Mouse (Mus musculus): ENCODE data around the gene Sec11a. TPM values are rescaled to one million over a fixed set of nuclear protein-coding genes. Genes with fewer than 3 reads are reported as not detected.

The Sec11a gene
- polyA plus RNA-seq (2015; fragmentation: Nextera tagmentation; extraction: Ambion mirVana): 251 and 256 TPM in 2 replicates

DNA sequence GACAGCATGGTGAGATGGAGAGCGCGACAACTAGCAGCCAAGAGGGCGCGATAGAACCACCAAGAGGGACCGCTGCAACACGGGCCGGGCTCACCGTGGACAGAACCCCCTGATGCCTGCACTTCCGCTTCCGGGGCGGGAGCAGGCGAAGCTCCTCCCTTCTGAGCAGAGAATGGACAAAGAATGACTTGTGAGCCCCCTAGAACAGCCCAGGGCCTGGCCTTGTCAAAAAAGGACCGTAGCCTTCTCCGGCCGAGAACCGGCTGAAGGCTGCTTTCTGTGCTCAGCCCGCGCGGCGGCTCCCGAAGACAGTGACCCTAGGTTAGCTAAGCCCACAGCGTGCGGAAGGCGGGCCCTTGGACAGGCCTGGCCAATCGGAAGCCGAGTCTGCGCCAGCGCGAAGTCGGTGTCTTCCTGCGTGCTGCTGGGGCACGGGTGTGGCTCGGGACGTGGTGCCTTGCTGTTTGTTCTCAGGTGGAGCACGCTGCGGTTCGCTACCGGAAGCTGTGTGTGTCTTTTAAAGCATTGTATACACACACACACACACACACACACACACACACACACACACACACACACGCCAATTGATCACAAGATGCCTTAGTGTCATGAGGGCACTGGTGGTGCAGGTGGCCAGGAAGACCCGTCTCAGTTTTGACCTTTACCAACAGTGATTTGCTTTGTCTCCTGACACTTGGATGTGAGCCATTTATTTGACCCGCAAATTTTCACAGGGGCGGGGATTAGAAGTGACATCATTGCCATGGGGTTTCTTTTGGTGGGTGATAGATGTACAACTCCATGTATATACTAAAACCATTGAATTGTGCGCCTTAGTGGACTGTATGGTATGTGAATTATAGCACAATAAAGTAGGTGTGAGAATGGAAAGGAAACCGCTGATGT, at the start of gene Sec11a:
Gene Sec11a (minus strand): TSS at position 336 of the 906 bp plus-strand sequence.
- H3K9ac ChIP-seq: peak within 1 kb of the TSS; percentile 92
- 2% methylated on average over 44 of the region's 44 CpGs for WGBS

DNA sequence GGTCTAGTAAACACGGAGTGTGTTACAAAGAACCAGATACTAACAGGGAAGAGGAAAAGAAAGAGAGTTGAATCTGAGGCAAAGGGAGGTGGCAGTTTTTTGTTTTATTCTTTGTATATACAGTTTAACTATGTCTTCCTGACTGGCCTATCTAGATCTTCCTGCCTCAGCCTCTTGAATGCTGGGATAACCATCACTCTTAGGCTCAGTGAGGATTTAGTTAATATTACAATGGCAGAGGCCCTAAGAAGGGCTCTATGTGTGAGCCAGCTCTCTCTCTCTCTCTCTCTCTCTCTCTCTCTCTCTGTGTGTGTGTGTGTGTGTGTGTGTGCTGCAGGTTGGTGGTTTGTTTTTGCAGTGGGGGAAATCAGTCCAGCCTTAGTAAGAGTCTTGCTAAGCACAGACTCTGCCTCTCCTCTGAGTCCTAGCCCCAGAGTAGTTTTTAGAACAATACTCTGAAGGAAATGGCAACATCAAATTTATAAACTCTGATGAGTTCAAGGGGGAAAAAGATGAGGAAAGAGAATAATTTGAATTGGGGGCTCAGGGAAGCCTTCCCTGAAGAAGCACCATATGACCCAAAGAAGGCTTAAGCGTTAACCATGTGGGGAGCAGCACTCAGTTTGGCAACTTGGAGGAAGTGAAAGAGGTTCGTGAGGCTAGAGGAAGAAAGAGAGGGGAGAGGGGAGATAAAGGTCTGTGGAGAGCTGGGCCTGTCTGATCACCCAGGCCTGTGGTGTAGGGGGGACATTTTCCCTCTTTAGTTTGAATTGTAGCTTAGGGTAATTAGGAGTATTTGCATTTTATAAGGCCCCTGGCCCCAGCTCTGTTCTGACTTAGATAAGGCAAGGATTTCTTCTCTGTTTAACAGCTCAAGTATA, 47.9 kb upstream of the Sec11a start:
- Histone ChIP-seq H3K4me1 (peaks cover 41% of the 10 kb centered on the region), H3K27ac (no peak overlapping the region), H3K9me3 (no peaks in the 10 kb centered on the region), H3K27me3 (no peaks in the 10 kb centered on the region), H3K36me3 (no peaks in the 10 kb centered on the region), H3K4me2 (replicated peaks) (peak overlapping the region; percentile 92), H3K4me3 (peak overlapping the region; percentile 92; the same call in 1 of the 2 replicates), H3K9ac (no peak overlapping the region)
- WGBS: 54% methylated on average over 3 of the region's 3 CpGs
- ATAC-seq (ENCODE audit: low FRiP score, low read depth): no peak

More for the DNA sequence above, at the start of gene Sec11a:
- peak within 1 kb of the TSS; percentile 84 for H3K4me2 ChIP-seq (replicated peaks)
- H3K9me3 ChIP-seq: no peaks in the 10 kb centered on the region
- ATAC-seq (ENCODE audit: low FRiP score, low read depth): peak; percentile 100
- H3K27me3 ChIP-seq: no peaks in the 10 kb centered on the region
- H3K27ac ChIP-seq: peak within 1 kb of the TSS; percentile 90
- H3K36me3 ChIP-seq: peaks cover 15% of the 10 kb centered on the region
- peaks cover 24% of the 10 kb centered on the region for H3K4me1 ChIP-seq
- H3K4me3 ChIP-seq: peak within 1 kb of the TSS; percentile 93

DNA sequence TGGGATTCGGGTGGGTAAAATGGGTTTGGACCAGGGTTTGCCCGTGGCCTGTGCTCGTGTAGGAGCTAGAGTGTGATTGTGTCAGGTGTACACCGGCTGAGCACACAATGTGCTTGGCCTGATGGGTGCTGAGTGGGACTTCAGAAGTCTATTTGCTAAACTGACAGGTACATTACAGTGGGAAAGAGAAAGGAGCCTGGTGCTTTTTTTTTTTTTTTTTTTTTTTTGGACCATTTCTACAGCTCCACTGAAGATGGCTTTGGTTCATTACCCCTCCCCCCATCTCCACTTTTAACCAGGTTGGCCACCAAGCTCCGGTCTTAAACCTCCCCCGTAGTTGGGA, 47.1 kb upstream of the Sec11a start:
- H3K4me2 ChIP-seq (replicated peaks): peak overlapping the region; percentile 92
- no peak overlapping the region for H3K27ac ChIP-seq
- H3K4me1 ChIP-seq: peaks cover 41% of the 10 kb centered on the region
- no peak for ATAC-seq (ENCODE audit: low FRiP score, low read depth)
- H3K9ac ChIP-seq: peak overlapping the region; percentile 96
- H3K27me3 ChIP-seq: no peaks in the 10 kb centered on the region
- H3K9me3 ChIP-seq: no peaks in the 10 kb centered on the region
- H3K4me3 ChIP-seq: peak overlapping the region; percentile 92
- 25% methylated on average over 6 of the region's 6 CpGs for WGBS
- no peaks in the 10 kb centered on the region for H3K36me3 ChIP-seq

DNA sequence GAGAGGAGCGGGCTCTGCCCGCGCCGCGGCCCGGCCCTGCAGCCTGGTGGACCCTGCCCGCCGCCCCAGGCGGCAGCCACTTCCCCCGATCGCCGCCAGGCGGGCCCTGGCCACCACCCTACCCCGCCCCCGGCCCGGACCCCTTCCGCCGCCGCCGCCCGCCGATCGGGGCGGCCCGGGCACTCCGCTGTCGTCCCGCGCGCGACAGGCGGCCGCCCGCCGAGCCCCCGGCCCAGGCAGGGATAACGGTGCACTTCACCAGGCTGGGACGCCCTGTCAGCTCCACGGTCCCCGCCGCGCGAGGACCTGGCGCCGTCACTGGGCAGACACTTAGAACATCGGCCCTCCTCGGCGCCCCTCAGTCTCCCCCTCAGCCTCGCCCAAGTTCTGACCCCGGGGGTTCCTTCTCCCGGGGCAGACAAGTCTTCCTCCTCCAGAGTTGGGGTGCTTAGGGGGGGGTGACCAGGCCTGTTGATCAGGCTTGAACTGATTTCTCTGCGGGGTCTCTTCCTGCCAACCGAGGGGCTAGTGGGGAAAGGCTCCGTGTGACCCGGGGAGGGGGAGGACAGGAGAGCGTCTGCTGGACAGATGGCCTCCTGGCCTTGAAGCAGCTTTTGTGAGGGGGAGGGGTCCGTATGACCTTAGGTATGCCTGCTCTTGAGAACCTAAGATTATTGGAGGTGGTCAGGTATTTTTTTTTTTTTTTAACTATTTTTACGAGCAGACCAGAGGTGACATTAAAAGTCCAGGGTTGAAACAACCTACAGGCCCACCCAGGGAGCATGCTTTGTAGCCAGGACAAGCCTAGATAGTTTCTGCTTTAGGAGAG, 46.5 kb upstream of the Sec11a start:
- WGBS: under 1% methylated on average over 32 of the region's 58 CpGs
- no peaks in the 10 kb centered on the region for H3K27me3 ChIP-seq
- ATAC-seq (ENCODE audit: low FRiP score, low read depth): peak; percentile 84

DNA sequence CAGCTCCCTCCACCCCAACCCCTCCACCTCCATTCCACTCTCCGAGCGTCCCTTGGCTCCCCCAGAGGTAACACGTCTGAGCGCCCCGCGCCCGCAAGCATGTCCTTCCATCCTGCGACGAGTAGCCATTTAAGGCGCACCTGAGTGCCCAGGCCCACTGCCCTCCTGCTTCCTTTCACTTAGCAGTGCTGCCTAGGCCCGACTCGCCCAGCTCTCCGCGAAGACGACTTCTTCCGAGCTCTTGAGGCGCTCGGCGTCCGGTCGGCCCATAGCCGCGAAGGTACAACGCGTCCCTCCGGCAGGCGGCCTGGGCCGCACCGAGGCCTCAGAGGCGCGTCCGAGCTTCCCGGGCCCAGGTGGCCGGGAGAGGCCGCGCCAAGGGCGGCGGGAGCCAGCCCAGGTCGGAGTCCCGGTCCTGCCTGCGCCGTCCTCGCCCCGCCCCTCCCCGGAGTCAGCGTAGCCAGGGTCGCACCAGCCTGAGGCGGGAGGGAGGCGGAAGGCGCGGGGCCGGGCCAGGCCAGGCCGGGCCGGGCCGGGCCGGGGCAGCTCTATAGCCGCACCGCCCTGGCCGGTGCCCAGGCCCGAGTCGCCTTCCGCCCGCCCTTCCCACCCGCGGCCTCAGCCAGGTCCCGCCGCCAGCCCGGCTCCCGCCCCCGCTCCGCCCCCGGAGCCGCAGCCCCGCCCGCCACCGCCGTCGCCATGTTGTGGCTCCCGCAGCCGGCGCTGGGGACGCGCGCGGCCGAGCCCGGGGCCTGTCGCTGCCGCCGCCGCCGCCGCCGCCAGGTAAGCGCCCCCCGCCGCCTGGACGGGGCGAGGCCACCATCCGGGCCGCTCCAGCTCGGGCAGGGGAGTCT, 45.6 kb upstream of the Sec11a start, which contains the start of gene Zfp592:
Gene Zfp592 (plus strand): TSS at position 702 of the 854 bp plus-strand sequence.
- under 1% methylated on average over 71 of the region's 102 CpGs for WGBS
- H3K36me3 ChIP-seq: no peaks in the 10 kb centered on the region
- ATAC-seq (ENCODE audit: low FRiP score, low read depth): peak; percentile 91
- H3K27me3 ChIP-seq: no peaks in the 10 kb centered on the region
- peak within 1 kb of the TSS; percentile 97 for H3K27ac ChIP-seq
- peaks cover 41% of the 10 kb centered on the region for H3K4me1 ChIP-seq
- H3K9me3 ChIP-seq: no peaks in the 10 kb centered on the region
- H3K4me3 ChIP-seq: peak within 1 kb of the TSS; percentile 92
- H3K4me2 ChIP-seq (replicated peaks): peak within 1 kb of the TSS; percentile 92
- peak within 1 kb of the TSS; percentile 96 for H3K9ac ChIP-seq

More for the DNA sequence above, 46.5 kb upstream of the Sec11a start:
- Histone ChIP-seq H3K9ac (peak overlapping the region; percentile 96), H3K9me3 (no peaks in the 10 kb centered on the region), H3K4me1 (peaks cover 41% of the 10 kb centered on the region), H3K27ac (peak overlapping the region; percentile 97), H3K4me2 (replicated peaks) (peak overlapping the region; percentile 92), H3K36me3 (no peaks in the 10 kb centered on the region), H3K4me3 (peak overlapping the region; percentile 92)

DNA sequence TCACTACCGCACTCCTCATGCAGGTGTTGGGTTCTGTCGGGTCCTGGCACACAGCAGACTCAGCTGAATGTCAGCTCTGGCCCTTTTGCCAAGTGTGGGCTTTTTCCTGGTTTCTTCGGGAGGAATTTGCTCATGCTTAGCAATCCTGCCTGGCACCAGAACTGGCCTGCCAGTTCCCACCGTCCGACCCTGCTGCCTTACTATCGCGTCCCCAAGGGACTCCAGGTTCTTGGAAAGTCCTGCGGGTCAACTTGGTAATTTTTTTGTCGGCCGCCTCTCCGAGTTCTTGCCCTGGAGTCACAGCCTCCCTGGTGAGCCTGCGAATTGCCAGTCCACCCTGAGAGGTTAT, 45.0 kb upstream of the Sec11a start:
- no peaks in the 10 kb centered on the region for H3K36me3 ChIP-seq
- H3K4me1 ChIP-seq: peaks cover 40% of the 10 kb centered on the region
- 1% methylated on average over 12 of the region's 12 CpGs for WGBS
- H3K9ac ChIP-seq: peak overlapping the region; percentile 96
- no peaks in the 10 kb centered on the region for H3K27me3 ChIP-seq
- peak overlapping the region; percentile 92 for H3K4me2 ChIP-seq (replicated peaks)
- peak overlapping the region; percentile 97 for H3K27ac ChIP-seq
- no peaks in the 10 kb centered on the region for H3K9me3 ChIP-seq
- H3K4me3 ChIP-seq: peak overlapping the region; percentile 92
- ATAC-seq (ENCODE audit: low FRiP score, low read depth): no peak

DNA sequence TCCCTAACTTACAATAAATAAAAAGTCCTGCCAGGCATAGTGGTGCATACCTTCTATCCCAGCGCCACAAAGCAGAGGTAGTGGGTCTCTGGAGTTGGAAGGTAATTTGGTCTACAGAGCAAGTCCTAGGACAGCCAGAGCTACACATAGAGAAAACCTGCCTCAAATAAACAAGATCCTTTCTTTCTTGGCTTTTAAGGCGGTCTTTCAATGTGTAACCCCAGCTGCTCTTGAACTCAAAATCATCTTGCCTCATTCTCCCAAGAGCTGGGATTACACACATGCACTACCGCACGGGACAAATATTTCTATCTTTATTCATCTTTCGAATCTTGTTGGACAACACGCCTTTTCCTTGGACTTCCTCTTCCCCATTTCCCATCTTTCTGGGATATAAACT, 44.5 kb upstream of the Sec11a start:
- Histone ChIP-seq H3K4me1 (peaks cover 36% of the 10 kb centered on the region), H3K9ac (peak overlapping the region; percentile 96), H3K4me2 (replicated peaks) (peak overlapping the region; percentile 92), H3K4me3 (peak overlapping the region; percentile 92), H3K27ac (peak overlapping the region; percentile 97), H3K27me3 (no peaks in the 10 kb centered on the region), H3K36me3 (no peaks in the 10 kb centered on the region), H3K9me3 (no peaks in the 10 kb centered on the region)
- 74% methylated on average over 6 of the region's 6 CpGs for WGBS
- ATAC-seq (ENCODE audit: low FRiP score, low read depth): no peak

DNA sequence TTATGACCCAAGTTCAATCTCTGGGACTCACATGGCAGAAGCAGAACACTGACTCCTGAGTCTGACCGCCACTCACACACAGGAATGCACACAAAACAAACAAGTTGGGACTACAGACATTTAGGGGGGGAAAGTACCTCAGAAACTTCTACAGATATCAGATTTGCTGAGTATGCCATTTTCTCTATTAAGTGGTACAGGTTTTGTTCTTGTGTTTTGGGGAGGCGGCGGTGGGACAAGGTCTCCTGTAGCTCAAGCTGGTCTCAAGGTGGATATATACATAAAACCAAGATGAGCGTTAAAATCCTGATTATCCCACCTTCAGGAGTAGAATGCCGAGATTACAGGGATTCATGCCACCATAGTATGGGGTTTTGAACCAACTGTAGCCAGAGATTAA, 44.0 kb upstream of the Sec11a start:
- peak overlapping the region; percentile 96; the same call in 1 of the 2 replicates for H3K9ac ChIP-seq

DNA sequence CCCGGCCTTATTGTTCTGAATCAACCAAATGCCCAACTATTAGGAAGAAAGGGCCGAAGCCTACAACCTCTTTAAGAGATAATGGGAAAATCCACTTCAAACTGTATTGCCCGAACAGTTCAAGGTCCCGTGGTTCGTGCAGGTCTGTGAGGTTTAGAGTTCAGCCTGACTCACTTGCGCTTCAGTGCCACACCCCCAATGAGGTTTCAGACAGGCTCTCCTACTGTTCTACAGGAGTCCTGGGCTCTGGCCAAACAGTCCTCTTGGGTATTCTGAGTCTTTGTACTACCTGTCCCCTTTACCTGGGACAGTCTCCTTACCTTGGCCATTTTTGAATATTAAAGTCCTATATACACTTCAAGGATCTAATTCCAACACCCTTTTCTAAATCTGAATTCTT, 42.7 kb upstream of the Sec11a start:
- H3K9ac ChIP-seq: no peak overlapping the region
- no peaks in the 10 kb centered on the region for H3K9me3 ChIP-seq
- H3K36me3 ChIP-seq: no peaks in the 10 kb centered on the region
- H3K27me3 ChIP-seq: no peaks in the 10 kb centered on the region
- H3K4me3 ChIP-seq: no peak overlapping the region
- no peak overlapping the region for H3K27ac ChIP-seq
- no peak for ATAC-seq (ENCODE audit: low FRiP score, low read depth)
- H3K4me2 ChIP-seq (replicated peaks): no peak overlapping the region
- H3K4me1 ChIP-seq: peaks cover 26% of the 10 kb centered on the region
- 94% methylated on average over 6 of the region's 6 CpGs for WGBS

More for the DNA sequence above, 44.0 kb upstream of the Sec11a start:
- no peak overlapping the region for H3K27ac ChIP-seq
- H3K4me3 ChIP-seq: peak overlapping the region; percentile 92
- H3K4me1 ChIP-seq: peaks cover 36% of the 10 kb centered on the region
- H3K4me2 ChIP-seq (replicated peaks): peak overlapping the region; percentile 92
- H3K9me3 ChIP-seq: no peaks in the 10 kb centered on the region
- H3K36me3 ChIP-seq: no peaks in the 10 kb centered on the region
- WGBS: 96% methylated on average over 5 of the region's 5 CpGs
- no peaks in the 10 kb centered on the region for H3K27me3 ChIP-seq
- ATAC-seq (ENCODE audit: low FRiP score, low read depth): no peak

DNA sequence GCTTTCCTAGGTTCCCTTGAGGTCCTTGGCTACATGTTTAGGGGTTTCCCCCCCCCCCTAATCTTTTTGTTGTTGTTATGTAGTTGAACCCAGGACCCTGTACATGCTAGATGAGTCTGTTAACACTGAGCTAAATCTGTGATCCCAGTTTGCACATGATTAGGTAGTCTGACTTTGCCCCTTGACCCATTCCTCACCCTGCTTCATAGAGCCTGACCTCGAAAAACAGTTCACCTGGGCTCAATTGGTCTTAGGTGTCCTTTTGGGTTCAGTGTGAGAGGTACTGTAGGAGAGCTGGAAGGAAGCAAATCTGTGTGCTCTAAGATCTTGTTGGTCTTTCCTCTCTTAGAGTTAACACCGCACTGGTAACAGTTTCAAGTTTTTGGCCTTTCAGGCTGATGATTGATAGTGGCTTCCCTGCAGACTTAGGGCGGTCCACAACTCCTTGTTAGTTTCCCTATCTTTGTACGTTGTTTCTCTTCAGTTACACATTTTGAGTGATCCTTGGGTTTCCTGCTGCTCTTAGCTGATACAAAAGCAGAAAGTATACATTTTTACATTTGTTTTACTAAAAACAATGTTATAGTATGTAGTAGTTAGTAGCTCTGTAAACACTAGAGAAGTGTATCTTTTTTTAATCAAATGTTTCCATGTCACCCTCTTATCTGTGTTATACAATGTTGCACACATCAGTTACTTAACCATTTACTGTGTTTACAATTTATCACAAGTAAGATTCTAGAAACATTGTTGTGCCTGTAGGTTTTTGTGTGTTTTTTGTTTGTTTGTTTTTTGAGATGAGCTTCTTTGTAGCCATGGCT, 40.4 kb upstream of the Sec11a start:
- no peak overlapping the region for H3K9ac ChIP-seq

More for the DNA sequence above, 40.4 kb upstream of the Sec11a start:
- 79% methylated on average over 4 of the region's 4 CpGs for WGBS
- no peaks in the 10 kb centered on the region for H3K27me3 ChIP-seq
- H3K4me2 ChIP-seq (replicated peaks): no peak overlapping the region
- H3K27ac ChIP-seq: no peak overlapping the region
- H3K4me3 ChIP-seq: no peak overlapping the region
- no peaks in the 10 kb centered on the region for H3K9me3 ChIP-seq
- peaks cover 16% of the 10 kb centered on the region for H3K4me1 ChIP-seq
- ATAC-seq (ENCODE audit: low FRiP score, low read depth): no peak
- H3K36me3 ChIP-seq: no peaks in the 10 kb centered on the region

Data from limb, embryonic 13.5 days (tissue).